Mouse (Mus musculus): ENCODE measurements at regions not wholly inside any gene's neighbourhood (a gene's known extent, or its start where the extent isn't known, plus 50 kb on each side); places are given as distances from the start of the nearest gene placed in this dataset.

GRCm38 (mm10) chr7:136501855-136502847 is 392.3 kb upstream of the Mgmt start:
- H3K36me3 ChIP-seq (ENCODE audit: control insufficient read depth) = no peaks in the 10 kb centered on the region
- TF ChIP-seq GATA1 (IDR thresholded peaks at IDR 0.05; ENCODE audit: low read length) = no peak
- TF ChIP-seq TAL1 (IDR thresholded peaks at IDR 0.05; ENCODE audit: low read length) = no peak
- H3K4me1 ChIP-seq (ENCODE audit: control insufficient read depth) = no peaks in the 10 kb centered on the region
- no peaks in the 10 kb centered on the region for H3K27me3 ChIP-seq (ENCODE audit: control insufficient read depth)
- no peak overlapping the region for H3K4me3 ChIP-seq (replicated peaks)
- H3K9me3 ChIP-seq (ENCODE audit: control insufficient read depth, low read length) = no peaks in the 10 kb centered on the region; the same call in 1 of the 2 replicates

DNA sequence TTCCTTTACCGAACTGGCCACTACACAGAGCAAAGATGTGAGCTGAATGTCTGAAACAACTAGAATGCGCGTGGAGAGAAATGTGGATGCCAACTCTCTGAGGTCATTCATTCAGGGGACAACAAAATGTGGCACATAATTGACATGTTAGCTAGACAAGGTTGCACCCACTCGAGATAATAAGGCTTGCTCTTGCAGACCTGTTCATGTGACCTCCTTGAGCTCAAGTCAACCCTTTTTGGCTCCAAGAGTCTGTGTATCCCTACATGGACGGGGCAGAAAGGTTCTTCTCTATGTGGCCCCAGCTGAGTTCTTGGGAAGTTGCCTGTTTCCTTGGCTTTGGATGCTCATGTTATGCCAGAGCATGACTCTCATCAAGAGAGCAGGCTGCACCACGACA is 383.0 kb upstream of the Mgmt start:
- no peaks in the 10 kb centered on the region for H3K27me3 ChIP-seq (ENCODE audit: control insufficient read depth)
- no peaks in the 10 kb centered on the region for H3K36me3 ChIP-seq (ENCODE audit: control insufficient read depth)
- H3K9me3 ChIP-seq (ENCODE audit: control insufficient read depth, low read length) = no peaks in the 10 kb centered on the region; the same call in 1 of the 2 replicates
- no peak for TF ChIP-seq TAL1 (IDR thresholded peaks at IDR 0.05; ENCODE audit: low read length)
- H3K4me3 ChIP-seq (replicated peaks) = no peak overlapping the region
- no peaks in the 10 kb centered on the region for H3K4me1 ChIP-seq (ENCODE audit: control insufficient read depth)

- Histone ChIP-seq H3K36me3 (ENCODE audit: control insufficient read depth) (no peaks in the 10 kb centered on the region), H3K27me3 (ENCODE audit: control insufficient read depth) (no peaks in the 10 kb centered on the region), H3K9me3 (ENCODE audit: control insufficient read depth, low read length) (no peaks in the 10 kb centered on the region), H3K4me1 (ENCODE audit: control insufficient read depth) (no peaks in the 10 kb centered on the region; the same call in 1 of the 2 replicates), H3K4me3 (replicated peaks) (no peak overlapping the region)
- TF ChIP-seq TAL1 (IDR thresholded peaks at IDR 0.05; ENCODE audit: low read length) = no peak
- no peak for TF ChIP-seq GATA1 (IDR thresholded peaks at IDR 0.05; ENCODE audit: low read length)
Observed at GRCm38 (mm10) chr7:136515376-136515775, 379.0 kb upstream of the Mgmt start.

- no peak overlapping the region for H3K4me3 ChIP-seq (replicated peaks)
- TF ChIP-seq GATA1 (IDR thresholded peaks at IDR 0.05; ENCODE audit: low read length) (no peak), TAL1 (IDR thresholded peaks at IDR 0.05; ENCODE audit: low read length) (no peak)
- no peaks in the 10 kb centered on the region for H3K27me3 ChIP-seq (ENCODE audit: control insufficient read depth)
- H3K4me1 ChIP-seq (ENCODE audit: control insufficient read depth) = no peaks in the 10 kb centered on the region
- no peaks in the 10 kb centered on the region for H3K9me3 ChIP-seq (ENCODE audit: control insufficient read depth, low read length)
- no peaks in the 10 kb centered on the region for H3K36me3 ChIP-seq (ENCODE audit: control insufficient read depth)
Observed at GRCm38 (mm10) chr7:136525821-136526220, 368.6 kb upstream of the Mgmt start.

GRCm38 (mm10) chr7:136530006-136530785 is 364.2 kb upstream of the Mgmt start:
- Histone ChIP-seq H3K9me3 (ENCODE audit: control insufficient read depth, low read length) (no peaks in the 10 kb centered on the region), H3K4me1 (ENCODE audit: control insufficient read depth) (no peaks in the 10 kb centered on the region), H3K36me3 (ENCODE audit: control insufficient read depth) (no peaks in the 10 kb centered on the region), H3K4me3 (replicated peaks) (no peak overlapping the region), H3K27me3 (ENCODE audit: control insufficient read depth) (no peaks in the 10 kb centered on the region)
- TF ChIP-seq GATA1 (IDR thresholded peaks at IDR 0.05; ENCODE audit: low read length) (no peak), TAL1 (IDR thresholded peaks at IDR 0.05; ENCODE audit: low read length) (no peak)

DNA sequence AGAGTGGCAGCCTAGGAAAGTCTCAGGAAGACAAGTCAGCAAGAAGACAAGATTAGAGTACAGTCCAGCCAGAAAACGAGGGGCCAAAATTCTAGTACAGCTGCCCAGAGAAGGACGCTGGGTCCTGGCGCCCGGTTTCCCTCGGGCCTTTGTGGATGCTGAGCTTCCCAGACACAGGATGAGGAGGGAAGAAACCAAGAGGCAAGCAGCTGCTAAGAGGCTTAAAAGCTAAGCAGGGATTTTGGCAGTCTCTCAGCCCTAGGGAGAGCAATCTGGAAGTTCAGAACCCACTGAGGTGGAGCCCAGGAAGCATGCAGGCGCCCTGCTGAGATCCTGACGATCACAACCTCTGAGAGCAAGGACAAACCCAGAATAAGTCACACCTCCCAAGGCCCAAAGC is 363.1 kb upstream of the Mgmt start:
- no peak for TF ChIP-seq TAL1 (IDR thresholded peaks at IDR 0.05; ENCODE audit: low read length)
- no peak for TF ChIP-seq GATA1 (IDR thresholded peaks at IDR 0.05; ENCODE audit: low read length)
- no peaks in the 10 kb centered on the region for H3K36me3 ChIP-seq (ENCODE audit: control insufficient read depth)
- H3K27me3 ChIP-seq (ENCODE audit: control insufficient read depth) = no peaks in the 10 kb centered on the region
- no peaks in the 10 kb centered on the region for H3K4me1 ChIP-seq (ENCODE audit: control insufficient read depth)
- no peaks in the 10 kb centered on the region for H3K9me3 ChIP-seq (ENCODE audit: control insufficient read depth, low read length)
- no peak overlapping the region for H3K4me3 ChIP-seq (replicated peaks)

- TF ChIP-seq TAL1 (IDR thresholded peaks at IDR 0.05; ENCODE audit: low read length) (no peak), GATA1 (IDR thresholded peaks at IDR 0.05; ENCODE audit: low read length) (no peak)
- H3K27me3 ChIP-seq (ENCODE audit: control insufficient read depth) = no peaks in the 10 kb centered on the region
- H3K9me3 ChIP-seq (ENCODE audit: control insufficient read depth, low read length) = no peaks in the 10 kb centered on the region
- H3K36me3 ChIP-seq (ENCODE audit: control insufficient read depth) = no peaks in the 10 kb centered on the region
- H3K4me3 ChIP-seq (replicated peaks) = no peak overlapping the region
- no peaks in the 10 kb centered on the region for H3K4me1 ChIP-seq (ENCODE audit: control insufficient read depth)
Observed at GRCm38 (mm10) chr7:136541876-136542655, 352.3 kb upstream of the Mgmt start.

DNA sequence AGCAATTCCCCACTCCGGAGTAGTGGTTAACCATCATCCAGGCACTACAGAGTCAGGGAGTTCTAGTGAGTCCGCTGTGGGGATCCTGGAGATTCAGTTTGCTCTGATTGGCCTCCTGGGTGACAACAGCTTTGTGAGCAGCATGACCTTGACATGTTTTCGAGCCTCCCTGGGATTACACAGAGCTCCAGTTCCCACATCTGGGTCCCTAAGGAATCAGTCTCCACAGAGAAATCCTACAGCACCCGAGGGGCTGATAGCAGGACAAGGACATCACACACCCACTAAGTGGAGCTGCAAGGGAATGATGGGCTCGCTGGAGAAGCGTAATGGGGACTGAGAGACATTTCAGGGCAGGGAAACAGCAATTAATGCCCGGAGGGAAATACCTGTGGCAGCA is 351.5 kb upstream of the Mgmt start:
- Histone ChIP-seq H3K9me3 (ENCODE audit: control insufficient read depth, low read length) (no peaks in the 10 kb centered on the region), H3K4me3 (replicated peaks) (no peak overlapping the region), H3K27me3 (ENCODE audit: control insufficient read depth) (no peaks in the 10 kb centered on the region), H3K4me1 (ENCODE audit: control insufficient read depth) (no peaks in the 10 kb centered on the region), H3K36me3 (ENCODE audit: control insufficient read depth) (no peaks in the 10 kb centered on the region)
- TF ChIP-seq TAL1 (IDR thresholded peaks at IDR 0.05; ENCODE audit: low read length) = no peak
- no peak for TF ChIP-seq GATA1 (IDR thresholded peaks at IDR 0.05; ENCODE audit: low read length)
